Mouse (Mus musculus): ENCODE data around the gene Nacc1. TPM values are rescaled to one million over a fixed set of nuclear protein-coding genes. Genes with fewer than 3 reads are reported as not detected.
A peak's percentile ranks its signal among the peaks of the same experiment; 100 is the strongest.
"Not testable (repeated sequence)": the region's sequence is repeated elsewhere in the genome, so short reads cannot be mapped to it uniquely, and the experiment has no call there.

The Nacc1 gene
- total RNA-seq, 2 experiments from 2014 or later, result 94.8 to 95.5 TPM

GRCm38 (mm10) chr8:84641578-84642361, 45.9 kb downstream of the Nacc1 start:
- DNase-seq (ENCODE audit: low spot score in 2 of 2), result no peak

- DNase-seq (ENCODE audit: low spot score in 2 of 2), result no peak
Observed at GRCm38 (mm10) chr8:84640617-84641294, 46.9 kb downstream of the Nacc1 start.

- no peak for DNase-seq (ENCODE audit: low spot score in 2 of 2)
Observed at GRCm38 (mm10) chr8:84640010-84640588, 47.6 kb downstream of the Nacc1 start.

GRCm38 (mm10) chr8:84639162-84640009, 48.3 kb downstream of the Nacc1 start:
- DNase-seq (ENCODE audit: low spot score in 2 of 2), result peak; percentile 88 to 97

- no peak for DNase-seq (ENCODE audit: low spot score in 2 of 2)
Observed at GRCm38 (mm10) chr8:84638555-84639161, 49.0 kb downstream of the Nacc1 start.

- no peak for DNase-seq (ENCODE audit: low spot score in 2 of 2)
Observed at GRCm38 (mm10) chr8:84637946-84638554, 49.6 kb downstream of the Nacc1 start.

- no peak for DNase-seq (ENCODE audit: low spot score in 2 of 2)
Observed at GRCm38 (mm10) chr8:84636051-84636691, 51.5 kb downstream of the Nacc1 start.

- no peak for DNase-seq (ENCODE audit: low spot score in 2 of 2)
Observed at GRCm38 (mm10) chr8:84635397-84636050, 52.1 kb downstream of the Nacc1 start.

GRCm38 (mm10) chr8:84634849-84635304, 52.8 kb downstream of the Nacc1 start:
- peak in 1 of 2 experiments; percentile 49 for DNase-seq (ENCODE audit: low spot score in 2 of 2)

- DNase-seq (ENCODE audit: low spot score in 2 of 2), result no peak
Observed at GRCm38 (mm10) chr8:84633841-84634584, 53.6 kb downstream of the Nacc1 start.

GRCm38 (mm10) chr8:84631813-84632212, 55.8 kb downstream of the Nacc1 start:
- DNase-seq (ENCODE audit: low spot score in 2 of 2), result no peak

- DNase-seq (ENCODE audit: low spot score in 2 of 2), result no peak
Observed at GRCm38 (mm10) chr8:84630145-84630544, 57.5 kb downstream of the Nacc1 start.

- no peak for DNase-seq (ENCODE audit: low spot score in 2 of 2)
Observed at GRCm38 (mm10) chr8:84629586-84629985, 58.1 kb downstream of the Nacc1 start.

GRCm38 (mm10) chr8:84623425-84623824, 64.2 kb downstream of the Nacc1 start:
- DNase-seq (ENCODE audit: low spot score in 2 of 2), result not testable (repeated sequence)

GRCm38 (mm10) chr8:84621102-84621625, 66.5 kb downstream of the Nacc1 start:
- DNase-seq (ENCODE audit: low spot score in 2 of 2), result no peak

All from layer of hippocampus, adult 18-20 months (tissue).